Mouse (Mus musculus): ENCODE measurements around the gene Gm47791. TPM values are rescaled to one million over a fixed set of nuclear protein-coding genes. Genes with fewer than 3 reads are reported as not detected.

Gene Gm47791
- total RNA-seq, 1 experiment = not detected

- TF ChIP-seq ZC3H11A (IDR thresholded peaks at IDR 0.05; ENCODE audit: borderline replicate concordance, low read depth, low read length) (no peak), MAFK (IDR thresholded peaks at IDR 0.05; ENCODE audit: insufficient read depth, low read depth, low read length) (no peak), HCFC1 (IDR thresholded peaks at IDR 0.05; ENCODE audit: borderline replicate concordance, insufficient read depth, low read length) (no peak), ZNF384 (IDR thresholded peaks at IDR 0.05; ENCODE audit: low read depth, low read length) (no peak), CHD2 (IDR thresholded peaks at IDR 0.05; ENCODE audit: low read depth, low read length) (no peak)
- H3K9ac ChIP-seq (ENCODE audit: insufficient read depth, low read depth, low read length, poor library complexity, severe bottlenecking) = no peak overlapping the region
- in situ Hi-C loops (cut with MboI; ENCODE audit: low sequenced_read_pairs in 2 of 2, unreplicated experiment in 2 of 2) = loop anchor here (10.0 to 25.0 kb wide), 2 partner anchors 178 to 181 kb away; no protein-coding TSS in a partner anchor
- H3K36me3 ChIP-seq (ENCODE audit: control insufficient read depth, insufficient read depth, low read length, poor library complexity, severe bottlenecking) = no peaks in the 10 kb centered on the region
- no peaks in the 10 kb centered on the region for H3K9me3 ChIP-seq (ENCODE audit: control insufficient read depth, insufficient read depth, low read depth, low read length)
- no peak for DNase-seq (ENCODE audit: low read depth, low spot score)
- no peaks in the 10 kb centered on the region for H3K4me1 ChIP-seq (ENCODE audit: control insufficient read depth in 2 of 2, insufficient read depth in 2 of 2, low read length in 2 of 2, poor library complexity in 1 of 2)
- H3K4me3 ChIP-seq (ENCODE audit: insufficient read depth in 1 of 2, low read depth in 1 of 2, low read length in 2 of 2, poor library complexity in 1 of 2, severe bottlenecking in 1 of 2) = no peak overlapping the region
- H3K27ac ChIP-seq (ENCODE audit: insufficient read depth, low read depth, low read length, poor library complexity, severe bottlenecking) = no peak overlapping the region
Measured at GRCm38 (mm10) chr1:82806391-82806790, 35.3 kb upstream of the Gm47791 start.

DNA sequence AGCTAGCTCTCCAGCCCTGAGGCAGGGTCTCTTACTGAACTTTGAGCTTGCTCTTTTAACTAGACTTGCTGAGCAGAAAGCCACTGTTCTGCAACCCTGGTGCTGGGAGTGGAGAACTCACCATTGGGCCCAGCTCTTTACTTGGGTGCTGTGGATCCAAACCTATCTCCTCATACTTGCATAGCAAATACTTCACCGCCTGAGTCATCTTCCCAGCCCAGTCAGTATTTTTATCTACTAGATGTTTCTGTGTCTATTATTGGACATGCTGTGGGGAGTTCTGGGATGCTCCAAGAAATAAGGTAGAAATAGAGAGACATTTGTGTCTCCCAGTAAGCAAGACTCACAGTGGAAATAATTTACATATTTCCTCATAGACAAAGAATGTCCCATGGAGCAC, 33.0 kb upstream of the Gm47791 start:
- Histone ChIP-seq H3K4me3 (ENCODE audit: insufficient read depth in 1 of 2, low read depth in 1 of 2, low read length in 2 of 2, poor library complexity in 1 of 2, severe bottlenecking in 1 of 2) (no peak overlapping the region), H3K9me3 (ENCODE audit: control insufficient read depth, insufficient read depth, low read depth, low read length) (no peaks in the 10 kb centered on the region), H3K27ac (ENCODE audit: insufficient read depth, low read depth, low read length, poor library complexity, severe bottlenecking) (no peak overlapping the region), H3K4me1 (ENCODE audit: control insufficient read depth in 2 of 2, insufficient read depth in 2 of 2, low read length in 2 of 2, poor library complexity in 1 of 2) (no peaks in the 10 kb centered on the region), H3K36me3 (ENCODE audit: control insufficient read depth, insufficient read depth, low read length, poor library complexity, severe bottlenecking) (no peaks in the 10 kb centered on the region), H3K9ac (ENCODE audit: insufficient read depth, low read depth, low read length, poor library complexity, severe bottlenecking) (no peak overlapping the region)
- TF ChIP-seq MAFK (IDR thresholded peaks at IDR 0.05; ENCODE audit: insufficient read depth, low read depth, low read length) (no peak), ZC3H11A (IDR thresholded peaks at IDR 0.05; ENCODE audit: borderline replicate concordance, low read depth, low read length) (no peak), ZNF384 (IDR thresholded peaks at IDR 0.05; ENCODE audit: low read depth, low read length) (no peak), CHD2 (IDR thresholded peaks at IDR 0.05; ENCODE audit: low read depth, low read length) (no peak), HCFC1 (IDR thresholded peaks at IDR 0.05; ENCODE audit: borderline replicate concordance, insufficient read depth, low read length) (no peak)
- in situ Hi-C loops (cut with MboI; ENCODE audit: low sequenced_read_pairs in 2 of 2, unreplicated experiment in 2 of 2) = loop anchor here (10.0 to 25.0 kb wide), 2 partner anchors 181 to 183 kb away; no protein-coding TSS in a partner anchor
- DNase-seq (ENCODE audit: low read depth, low spot score) = no peak

- TF ChIP-seq ZC3H11A (IDR thresholded peaks at IDR 0.05; ENCODE audit: borderline replicate concordance, low read depth, low read length) = peak; percentile 92
- TF ChIP-seq ZNF384 (IDR thresholded peaks at IDR 0.05; ENCODE audit: low read depth, low read length) = no peak
- Histone ChIP-seq H3K27ac (ENCODE audit: insufficient read depth, low read depth, low read length, poor library complexity, severe bottlenecking) (no peak overlapping the region), H3K4me3 (ENCODE audit: insufficient read depth in 1 of 2, low read depth in 1 of 2, low read length in 2 of 2, poor library complexity in 1 of 2, severe bottlenecking in 1 of 2) (no peak overlapping the region), H3K9ac (ENCODE audit: insufficient read depth, low read depth, low read length, poor library complexity, severe bottlenecking) (no peak overlapping the region), H3K4me1 (ENCODE audit: control insufficient read depth in 2 of 2, insufficient read depth in 2 of 2, low read length in 2 of 2, poor library complexity in 1 of 2) (no peaks in the 10 kb centered on the region), H3K9me3 (ENCODE audit: control insufficient read depth, insufficient read depth, low read depth, low read length) (no peaks in the 10 kb centered on the region), H3K36me3 (ENCODE audit: control insufficient read depth, insufficient read depth, low read length, poor library complexity, severe bottlenecking) (no peaks in the 10 kb centered on the region)
- peak; percentile 60 for DNase-seq (ENCODE audit: low read depth, low spot score)
- in situ Hi-C loops (cut with MboI; ENCODE audit: low sequenced_read_pairs in 2 of 2, unreplicated experiment in 2 of 2) = loop anchor here (10.0 to 25.0 kb wide), 2 partner anchors 181 to 184 kb away; no protein-coding TSS in a partner anchor
Measured at GRCm38 (mm10) chr1:82803608-82804007, 32.6 kb upstream of the Gm47791 start.

DNA sequence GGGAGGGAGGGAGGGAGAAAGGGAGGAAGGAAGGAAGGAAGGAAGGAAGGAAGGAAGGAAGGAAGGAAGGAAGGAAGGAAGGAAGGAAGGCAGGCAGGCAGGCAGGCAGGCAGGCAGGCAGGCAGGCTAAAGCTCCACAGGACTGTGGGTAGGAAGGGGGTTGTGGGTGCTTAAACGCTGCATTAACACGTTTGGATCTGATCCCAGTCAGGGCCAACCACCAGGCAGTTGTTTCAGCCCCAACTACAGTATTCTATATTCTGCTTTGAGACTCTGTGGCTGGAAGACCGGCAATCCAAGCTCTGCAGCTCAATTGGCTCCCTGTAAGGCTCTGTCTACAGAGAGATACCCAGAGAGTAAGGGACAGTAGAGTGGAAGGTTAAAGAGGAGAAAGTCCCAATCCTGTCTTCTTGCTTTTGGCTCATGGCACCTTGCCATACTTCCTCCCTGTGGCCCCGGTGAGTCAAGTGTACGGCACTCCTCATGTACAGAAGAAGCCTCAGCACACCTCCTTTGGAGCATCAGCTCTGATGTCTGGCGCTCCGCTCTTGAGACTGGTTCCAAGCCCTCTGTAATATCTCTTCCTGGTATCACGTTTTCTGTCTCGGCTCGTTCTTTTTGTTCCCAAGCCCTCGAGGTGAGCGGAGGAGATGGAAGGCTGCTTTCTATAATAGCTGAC, 30.2 kb upstream of the Gm47791 start:
- in situ Hi-C loops (cut with MboI; ENCODE audit: low sequenced_read_pairs in 2 of 2, unreplicated experiment in 2 of 2) = loop anchor here (10.0 to 25.0 kb wide), 2 partner anchors 184 to 186 kb away; no protein-coding TSS in a partner anchor
- Histone ChIP-seq H3K4me1 (ENCODE audit: control insufficient read depth in 2 of 2, insufficient read depth in 2 of 2, low read length in 2 of 2, poor library complexity in 1 of 2) (no peaks in the 10 kb centered on the region), H3K9me3 (ENCODE audit: control insufficient read depth, insufficient read depth, low read depth, low read length) (no peaks in the 10 kb centered on the region), H3K36me3 (ENCODE audit: control insufficient read depth, insufficient read depth, low read length, poor library complexity, severe bottlenecking) (no peaks in the 10 kb centered on the region), H3K9ac (ENCODE audit: insufficient read depth, low read depth, low read length, poor library complexity, severe bottlenecking) (no peak overlapping the region), H3K27ac (ENCODE audit: insufficient read depth, low read depth, low read length, poor library complexity, severe bottlenecking) (no peak overlapping the region), H3K4me3 (ENCODE audit: insufficient read depth in 1 of 2, low read depth in 1 of 2, low read length in 2 of 2, poor library complexity in 1 of 2, severe bottlenecking in 1 of 2) (no peak overlapping the region)
- TF ChIP-seq CHD2 (IDR thresholded peaks at IDR 0.05; ENCODE audit: low read depth, low read length) = no peak
- TF ChIP-seq MAFK (IDR thresholded peaks at IDR 0.05; ENCODE audit: insufficient read depth, low read depth, low read length) = no peak
- no peak for DNase-seq (ENCODE audit: low read depth, low spot score)

DNA sequence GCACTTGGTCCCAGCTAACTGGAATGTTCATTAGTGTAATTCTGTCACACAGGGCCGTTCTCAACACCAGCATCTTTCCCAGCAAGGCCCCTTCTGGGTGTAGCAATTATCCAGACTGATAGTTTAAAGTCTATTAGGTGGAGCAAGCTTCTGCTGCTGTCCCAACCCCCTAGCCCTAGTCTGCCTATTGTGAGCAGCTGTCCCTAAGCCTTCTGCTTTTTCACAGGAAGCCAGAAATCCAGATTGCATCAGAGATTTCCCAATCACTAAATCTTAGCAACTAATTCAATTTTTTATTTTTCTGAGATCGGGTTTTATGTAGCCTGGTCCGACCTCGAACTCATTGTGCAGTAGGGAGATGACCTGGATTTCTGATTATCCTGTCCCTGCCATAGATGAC, 27.9 kb upstream of the Gm47791 start:
- TF ChIP-seq CHD2 (IDR thresholded peaks at IDR 0.05; ENCODE audit: low read depth, low read length) = no peak
- no peak for TF ChIP-seq HCFC1 (IDR thresholded peaks at IDR 0.05; ENCODE audit: borderline replicate concordance, insufficient read depth, low read length)
- no peak for TF ChIP-seq ZNF384 (IDR thresholded peaks at IDR 0.05; ENCODE audit: low read depth, low read length)
- no peak for TF ChIP-seq ZC3H11A (IDR thresholded peaks at IDR 0.05; ENCODE audit: borderline replicate concordance, low read depth, low read length)
- in situ Hi-C loops (cut with MboI; ENCODE audit: low sequenced_read_pairs in 2 of 2, unreplicated experiment in 2 of 2) = no loop called here
- no peak overlapping the region for H3K4me3 ChIP-seq (ENCODE audit: insufficient read depth in 1 of 2, low read depth in 1 of 2, low read length in 2 of 2, poor library complexity in 1 of 2, severe bottlenecking in 1 of 2)
- no peak overlapping the region for H3K9ac ChIP-seq (ENCODE audit: insufficient read depth, low read depth, low read length, poor library complexity, severe bottlenecking)
- H3K9me3 ChIP-seq (ENCODE audit: control insufficient read depth, insufficient read depth, low read depth, low read length) = no peaks in the 10 kb centered on the region
- H3K4me1 ChIP-seq (ENCODE audit: control insufficient read depth in 2 of 2, insufficient read depth in 2 of 2, low read length in 2 of 2, poor library complexity in 1 of 2) = no peaks in the 10 kb centered on the region
- H3K27ac ChIP-seq (ENCODE audit: insufficient read depth, low read depth, low read length, poor library complexity, severe bottlenecking) = no peak overlapping the region
- DNase-seq (ENCODE audit: low read depth, low spot score) = no peak
- H3K36me3 ChIP-seq (ENCODE audit: control insufficient read depth, insufficient read depth, low read length, poor library complexity, severe bottlenecking) = no peaks in the 10 kb centered on the region
